Mouse (Mus musculus): ENCODE results near the gene Suco. TPM values are rescaled to one million over a fixed set of nuclear protein-coding genes. Genes with fewer than 3 reads are reported as not detected.

Gene Suco
- polyA plus RNA-seq, 1 experiment from 2014 or later: 11.6 TPM

- no peaks in the 10 kb centered on the region; the same call in 1 of the 2 replicates for H3K4me1 ChIP-seq (replicated peaks)
- no peak overlapping the region for H3K9ac ChIP-seq
- WGBS: 45% methylated on average over 6 of the region's 6 CpGs
- H3K4me3 ChIP-seq: no peak overlapping the region
- H3K36me3 ChIP-seq: no peaks in the 10 kb centered on the region
- no peak overlapping the region for H3K27ac ChIP-seq
- no peaks in the 10 kb centered on the region for H3K9me3 ChIP-seq (replicated peaks)
- no peak overlapping the region for H3K4me2 ChIP-seq
- no peak for ATAC-seq (replicated peaks; ENCODE audit: insufficient number of reproducible peaks, insufficient read depth, low FRiP score, low read depth)
- no peaks in the 10 kb centered on the region for H3K27me3 ChIP-seq
Observed at GRCm38 (mm10) chr1:161808980-161809379, 67.5 kb downstream of the Suco start.

DNA sequence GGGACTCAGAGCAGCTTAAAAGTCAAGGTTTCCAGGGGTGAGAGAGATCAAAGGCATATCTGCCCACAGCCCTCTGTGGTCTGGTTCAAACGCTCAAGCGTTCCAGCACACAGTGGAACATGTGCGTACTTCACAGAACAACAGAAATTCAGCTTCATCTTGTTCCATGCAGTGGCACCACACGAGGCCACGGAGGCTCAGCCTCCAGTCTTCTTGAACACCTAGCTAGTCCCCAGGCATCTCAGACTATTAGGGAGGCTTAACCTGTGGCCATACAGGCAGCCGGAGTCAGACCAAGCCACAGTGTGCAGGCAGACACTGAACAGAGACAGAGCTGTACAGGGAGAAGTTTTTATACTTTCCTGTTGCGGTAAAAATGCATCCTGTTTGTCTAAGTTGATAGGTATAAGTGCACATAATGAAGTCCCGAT is 71.9 kb downstream of the Suco start:
- ATAC-seq (replicated peaks; ENCODE audit: insufficient number of reproducible peaks, insufficient read depth, low FRiP score, low read depth): no peak
- H3K27me3 ChIP-seq: no peaks in the 10 kb centered on the region
- H3K36me3 ChIP-seq: no peaks in the 10 kb centered on the region
- H3K4me1 ChIP-seq (replicated peaks): no peaks in the 10 kb centered on the region; the same call in 1 of the 2 replicates
- no peak overlapping the region for H3K27ac ChIP-seq
- H3K4me2 ChIP-seq: no peak overlapping the region
- no peak overlapping the region for H3K9ac ChIP-seq
- no peaks in the 10 kb centered on the region for H3K9me3 ChIP-seq (replicated peaks)
- 73% methylated on average over 8 of the region's 8 CpGs for WGBS
- H3K4me3 ChIP-seq: no peak overlapping the region

DNA sequence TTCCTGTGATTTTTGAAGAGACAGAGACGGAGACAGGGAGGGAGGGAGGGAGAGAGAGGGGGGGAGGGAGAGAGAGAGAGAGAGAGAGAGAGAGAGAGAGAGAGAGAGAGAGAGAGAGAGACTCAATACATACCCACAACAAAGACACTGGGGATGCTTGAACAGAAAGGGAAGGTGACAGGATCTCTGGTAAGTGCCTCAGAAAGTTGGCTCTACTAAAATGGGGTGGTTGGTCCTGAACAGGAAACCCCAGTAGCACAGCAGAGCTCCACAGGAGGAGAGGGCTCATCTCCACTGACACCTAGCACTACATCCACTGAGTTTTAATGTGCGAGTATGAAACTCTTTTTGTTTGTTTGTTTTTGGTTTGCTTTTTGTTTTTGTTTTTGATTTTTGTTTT is 75.2 kb downstream of the Suco start:
- H3K27ac ChIP-seq: no peak overlapping the region
- no peaks in the 10 kb centered on the region for H3K36me3 ChIP-seq
- H3K4me3 ChIP-seq: no peak overlapping the region
- no peak for ATAC-seq (replicated peaks; ENCODE audit: insufficient number of reproducible peaks, insufficient read depth, low FRiP score, low read depth)
- no peaks in the 10 kb centered on the region for H3K4me1 ChIP-seq (replicated peaks)
- no peak overlapping the region for H3K4me2 ChIP-seq
- no peak overlapping the region for H3K9ac ChIP-seq
- H3K9me3 ChIP-seq (replicated peaks): no peaks in the 10 kb centered on the region
- H3K27me3 ChIP-seq: no peaks in the 10 kb centered on the region
- WGBS: 73% methylated on average over 2 of the region's 2 CpGs

GRCm38 (mm10) chr1:161800256-161800655 is 76.2 kb downstream of the Suco start:
- Histone ChIP-seq H3K27ac (no peak overlapping the region), H3K9me3 (replicated peaks) (no peaks in the 10 kb centered on the region), H3K4me3 (no peak overlapping the region), H3K4me2 (no peak overlapping the region), H3K4me1 (replicated peaks) (no peaks in the 10 kb centered on the region), H3K27me3 (no peaks in the 10 kb centered on the region), H3K36me3 (no peaks in the 10 kb centered on the region), H3K9ac (no peak overlapping the region)
- ATAC-seq (replicated peaks; ENCODE audit: insufficient number of reproducible peaks, insufficient read depth, low FRiP score, low read depth): no peak

DNA sequence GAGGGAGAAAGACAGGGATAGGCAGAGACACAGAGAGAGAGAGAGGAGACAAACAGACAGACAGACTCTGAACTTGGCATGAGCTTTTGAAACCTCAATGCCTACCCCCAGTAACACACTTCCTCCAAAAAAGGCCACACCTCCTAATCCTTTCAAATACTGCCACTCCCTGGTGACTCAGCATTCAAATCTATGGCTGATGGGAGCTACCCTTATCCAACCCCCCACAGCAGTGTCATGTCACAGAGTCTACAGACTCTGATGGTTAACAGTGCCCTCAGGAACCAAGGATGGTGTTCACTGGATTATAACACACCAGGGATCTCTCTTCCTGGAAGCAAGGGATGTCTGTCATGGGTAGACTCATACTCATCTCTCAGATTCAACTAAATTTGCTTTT is 76.7 kb downstream of the Suco start:
- Histone ChIP-seq H3K9me3 (replicated peaks) (no peaks in the 10 kb centered on the region), H3K4me3 (no peak overlapping the region), H3K27me3 (no peaks in the 10 kb centered on the region), H3K27ac (no peak overlapping the region), H3K4me2 (no peak overlapping the region), H3K9ac (no peak overlapping the region), H3K4me1 (replicated peaks) (no peaks in the 10 kb centered on the region), H3K36me3 (no peaks in the 10 kb centered on the region)
- no peak for ATAC-seq (replicated peaks; ENCODE audit: insufficient number of reproducible peaks, insufficient read depth, low FRiP score, low read depth)

GRCm38 (mm10) chr1:161798866-161799265 is 77.6 kb downstream of the Suco start:
- WGBS: 81% methylated on average over 3 of the region's 3 CpGs
- no peak for ATAC-seq (replicated peaks; ENCODE audit: insufficient number of reproducible peaks, insufficient read depth, low FRiP score, low read depth)
- H3K9me3 ChIP-seq (replicated peaks): no peaks in the 10 kb centered on the region
- no peak overlapping the region for H3K4me2 ChIP-seq
- no peaks in the 10 kb centered on the region for H3K27me3 ChIP-seq
- H3K4me3 ChIP-seq: no peak overlapping the region
- H3K36me3 ChIP-seq: no peaks in the 10 kb centered on the region
- no peaks in the 10 kb centered on the region for H3K4me1 ChIP-seq (replicated peaks)
- no peak overlapping the region for H3K9ac ChIP-seq
- H3K27ac ChIP-seq: no peak overlapping the region

DNA sequence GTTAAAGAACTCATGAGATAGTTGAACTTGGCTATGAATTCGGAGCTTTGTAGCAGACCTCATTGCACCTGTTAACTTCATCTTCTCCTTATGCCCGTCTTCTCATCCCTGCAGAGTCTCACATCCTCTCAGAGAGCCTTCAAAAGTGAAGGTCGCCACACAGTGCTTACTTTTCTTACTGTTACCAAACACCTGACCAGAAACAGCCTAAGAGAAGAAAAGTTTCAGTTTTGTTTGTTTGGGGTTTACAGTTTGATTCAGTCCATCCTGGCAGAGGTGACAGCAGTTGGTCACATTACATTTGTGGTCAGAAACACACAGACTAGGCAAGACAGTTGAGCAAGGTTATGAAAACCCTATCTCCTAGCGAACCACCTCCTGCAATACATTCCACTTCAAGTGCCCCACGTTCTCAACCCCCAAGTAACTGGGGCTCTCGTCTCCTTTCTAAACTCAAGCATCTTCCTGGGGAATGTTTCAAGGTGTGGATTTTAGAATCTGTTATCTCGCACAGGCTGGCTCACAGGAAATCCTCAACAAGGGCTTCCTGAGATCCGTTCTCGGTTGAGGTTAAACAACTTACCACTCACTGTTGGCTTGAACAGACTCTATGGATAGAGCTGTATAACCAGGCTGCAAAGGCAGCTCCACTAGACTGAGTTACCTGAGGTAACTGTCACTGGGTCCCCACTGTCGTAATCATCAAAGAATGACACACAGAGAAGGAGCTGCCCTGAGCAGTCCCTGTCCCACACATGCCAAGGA is 81.9 kb downstream of the Suco start:
- no peak overlapping the region for H3K9ac ChIP-seq
- ATAC-seq (replicated peaks; ENCODE audit: insufficient number of reproducible peaks, insufficient read depth, low FRiP score, low read depth): no peak
- 61% methylated on average over 10 of the region's 10 CpGs for WGBS

GRCm38 (mm10) chr1:161793321-161793720 is 83.2 kb downstream of the Suco start:
- Histone ChIP-seq H3K36me3 (no peaks in the 10 kb centered on the region), H3K27ac (no peak overlapping the region), H3K4me3 (no peak overlapping the region), H3K9ac (no peak overlapping the region), H3K9me3 (replicated peaks) (no peaks in the 10 kb centered on the region), H3K4me1 (replicated peaks) (no peaks in the 10 kb centered on the region), H3K4me2 (no peak overlapping the region), H3K27me3 (no peaks in the 10 kb centered on the region)
- WGBS: 57% methylated on average over 3 of the region's 3 CpGs
- ATAC-seq (replicated peaks; ENCODE audit: insufficient number of reproducible peaks, insufficient read depth, low FRiP score, low read depth): no peak

More for the DNA sequence above, 81.9 kb downstream of the Suco start:
- Histone ChIP-seq H3K4me3 (no peak overlapping the region), H3K4me1 (replicated peaks) (no peaks in the 10 kb centered on the region), H3K36me3 (no peaks in the 10 kb centered on the region), H3K27me3 (no peaks in the 10 kb centered on the region), H3K9me3 (replicated peaks) (no peaks in the 10 kb centered on the region), H3K27ac (no peak overlapping the region), H3K4me2 (no peak overlapping the region)

- no peaks in the 10 kb centered on the region for H3K9me3 ChIP-seq (replicated peaks)
- H3K36me3 ChIP-seq: no peaks in the 10 kb centered on the region
- H3K4me3 ChIP-seq: no peak overlapping the region
- H3K9ac ChIP-seq: no peak overlapping the region
- H3K27ac ChIP-seq: no peak overlapping the region
- no peak for ATAC-seq (replicated peaks; ENCODE audit: insufficient number of reproducible peaks, insufficient read depth, low FRiP score, low read depth)
- H3K4me2 ChIP-seq: no peak overlapping the region
- 77% methylated on average over 4 of the region's 4 CpGs for WGBS
- H3K27me3 ChIP-seq: no peaks in the 10 kb centered on the region
- H3K4me1 ChIP-seq (replicated peaks): no peaks in the 10 kb centered on the region
Observed at GRCm38 (mm10) chr1:161792687-161792969, 83.9 kb downstream of the Suco start.

- Histone ChIP-seq H3K4me2 (no peak overlapping the region), H3K4me1 (replicated peaks) (no peaks in the 10 kb centered on the region), H3K4me3 (no peak overlapping the region), H3K27ac (no peak overlapping the region), H3K9ac (no peak overlapping the region), H3K9me3 (replicated peaks) (no peaks in the 10 kb centered on the region), H3K27me3 (no peaks in the 10 kb centered on the region), H3K36me3 (no peaks in the 10 kb centered on the region)
- no peak for ATAC-seq (replicated peaks; ENCODE audit: insufficient number of reproducible peaks, insufficient read depth, low FRiP score, low read depth)
- WGBS: 80% methylated on average over 8 of the region's 8 CpGs
Observed at GRCm38 (mm10) chr1:161791854-161792686, 84.4 kb downstream of the Suco start.

GRCm38 (mm10) chr1:161788339-161788738 is 88.1 kb downstream of the Suco start, which contains the start of gene Fasl:
TSS of gene Fasl (minus strand) at chr1:161788495.
- H3K27me3 ChIP-seq: no peaks in the 10 kb centered on the region
- no peak for ATAC-seq (replicated peaks; ENCODE audit: insufficient number of reproducible peaks, insufficient read depth, low FRiP score, low read depth)
- H3K4me3 ChIP-seq: no peak within 1 kb of the TSS
- no peak within 1 kb of the TSS for H3K4me2 ChIP-seq
- no peak within 1 kb of the TSS for H3K27ac ChIP-seq
- no peaks in the 10 kb centered on the region for H3K4me1 ChIP-seq (replicated peaks)
- H3K36me3 ChIP-seq: no peaks in the 10 kb centered on the region
- 70% methylated on average over 9 of the region's 9 CpGs for WGBS
- H3K9ac ChIP-seq: no peak within 1 kb of the TSS
- H3K9me3 ChIP-seq (replicated peaks): no peaks in the 10 kb centered on the region

DNA sequence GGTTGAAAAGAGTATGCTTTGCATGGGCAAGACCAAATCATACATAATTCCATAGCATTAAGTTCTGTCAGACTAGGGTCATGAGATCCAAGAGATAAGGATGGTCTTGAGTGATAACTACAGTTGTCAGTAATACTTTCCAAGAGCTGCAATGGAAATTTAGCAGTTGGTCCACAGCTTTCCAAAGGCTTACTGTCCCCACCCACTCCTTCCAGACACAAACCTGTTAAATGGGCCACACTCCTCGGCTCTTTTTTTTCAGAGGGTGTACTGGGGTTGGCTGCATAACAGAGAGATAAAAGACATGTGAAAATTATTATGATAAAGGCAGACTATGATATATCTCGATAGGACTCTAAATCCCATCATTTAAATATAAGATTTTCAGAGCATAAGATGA is 93.8 kb downstream of the Suco start:
- no peak overlapping the region for H3K4me2 ChIP-seq
- no peak overlapping the region for H3K4me3 ChIP-seq
- no peak for ATAC-seq (replicated peaks; ENCODE audit: insufficient number of reproducible peaks, insufficient read depth, low FRiP score, low read depth)
- H3K27ac ChIP-seq: no peak overlapping the region
- no peaks in the 10 kb centered on the region for H3K36me3 ChIP-seq
- H3K9ac ChIP-seq: no peak overlapping the region
- 62% methylated on average over 2 of the region's 2 CpGs for WGBS
- no peaks in the 10 kb centered on the region for H3K4me1 ChIP-seq (replicated peaks)
- H3K9me3 ChIP-seq (replicated peaks): no peaks in the 10 kb centered on the region
- H3K27me3 ChIP-seq: no peaks in the 10 kb centered on the region

Data from heart, embryonic 15.5 days (tissue).